Mouse (Mus musculus): Measurements from ENCODE around the gene Jak2. TPM values are rescaled to one million over a fixed set of nuclear protein-coding genes. Genes with fewer than 3 reads are reported as not detected.

Jak2 gene
- polyA plus RNA-seq, 1 experiment from 2014 or later: 5.7 TPM

- H3K4me3 ChIP-seq (ENCODE audit: low read length): peak overlapping the region; percentile 48
- WGBS: 55% methylated on average over 9 of the region's 9 CpGs
- ATAC-seq (ENCODE audit: low FRiP score, low TSS enrichment): no peak
- H3K27me3 ChIP-seq (ENCODE audit: insufficient read depth, low read length): no peaks in the 10 kb centered on the region
- H3K9me3 ChIP-seq (ENCODE audit: low read length): no peaks in the 10 kb centered on the region
- peak overlapping the region; percentile 22; the same call in 1 of the 2 replicates for H3K9ac ChIP-seq (replicated peaks; ENCODE audit: low read length)
- H3K36me3 ChIP-seq (ENCODE audit: insufficient read depth, low read length): no peaks in the 10 kb centered on the region
- H3K4me2 ChIP-seq (replicated peaks; ENCODE audit: low read depth, low read length): peak overlapping the region; percentile 73
- H3K27ac ChIP-seq (ENCODE audit: low read length): no peak overlapping the region
- H3K4me1 ChIP-seq (ENCODE audit: insufficient read depth, low read length): 0 out of 2 replicates have a peak, but pooled peaks cover 7% of the 10 kb centered on the region
Measured at GRCm38 (mm10) chr19:29325852-29326180, 74.2 kb downstream of the Jak2 start.

- H3K27me3 ChIP-seq (ENCODE audit: insufficient read depth, low read length): no peaks in the 10 kb centered on the region
- no peak for ATAC-seq (ENCODE audit: low FRiP score, low TSS enrichment)
- no peaks in the 10 kb centered on the region for H3K9me3 ChIP-seq (ENCODE audit: low read length)
- no peak overlapping the region for H3K27ac ChIP-seq (ENCODE audit: low read length)
- 0 out of 2 replicates have a peak, but pooled peaks cover 7% of the 10 kb centered on the region for H3K4me1 ChIP-seq (ENCODE audit: insufficient read depth, low read length)
- no peaks in the 10 kb centered on the region for H3K36me3 ChIP-seq (ENCODE audit: insufficient read depth, low read length)
- H3K4me3 ChIP-seq (ENCODE audit: low read length): no peak overlapping the region
- H3K4me2 ChIP-seq (replicated peaks; ENCODE audit: low read depth, low read length): no peak overlapping the region
- 92% methylated on average over 4 of the region's 4 CpGs for WGBS
- H3K9ac ChIP-seq (replicated peaks; ENCODE audit: low read length): no peak overlapping the region
Measured at GRCm38 (mm10) chr19:29326396-29326795, 74.8 kb downstream of the Jak2 start.

- Histone ChIP-seq H3K4me1 (ENCODE audit: insufficient read depth, low read length) (0 out of 2 replicates have a peak, but pooled peaks cover 7% of the 10 kb centered on the region), H3K27ac (ENCODE audit: low read length) (no peak overlapping the region), H3K4me2 (replicated peaks; ENCODE audit: low read depth, low read length) (no peak overlapping the region), H3K9ac (replicated peaks; ENCODE audit: low read length) (no peak overlapping the region), H3K9me3 (ENCODE audit: low read length) (no peaks in the 10 kb centered on the region), H3K36me3 (ENCODE audit: insufficient read depth, low read length) (no peaks in the 10 kb centered on the region), H3K27me3 (ENCODE audit: insufficient read depth, low read length) (no peaks in the 10 kb centered on the region; the same call in 1 of the 2 replicates), H3K4me3 (ENCODE audit: low read length) (no peak overlapping the region)
- 87% methylated on average over 13 of the region's 13 CpGs for WGBS
- no peak for ATAC-seq (ENCODE audit: low FRiP score, low TSS enrichment)
Measured at GRCm38 (mm10) chr19:29326822-29327552, 75.4 kb downstream of the Jak2 start.

DNA sequence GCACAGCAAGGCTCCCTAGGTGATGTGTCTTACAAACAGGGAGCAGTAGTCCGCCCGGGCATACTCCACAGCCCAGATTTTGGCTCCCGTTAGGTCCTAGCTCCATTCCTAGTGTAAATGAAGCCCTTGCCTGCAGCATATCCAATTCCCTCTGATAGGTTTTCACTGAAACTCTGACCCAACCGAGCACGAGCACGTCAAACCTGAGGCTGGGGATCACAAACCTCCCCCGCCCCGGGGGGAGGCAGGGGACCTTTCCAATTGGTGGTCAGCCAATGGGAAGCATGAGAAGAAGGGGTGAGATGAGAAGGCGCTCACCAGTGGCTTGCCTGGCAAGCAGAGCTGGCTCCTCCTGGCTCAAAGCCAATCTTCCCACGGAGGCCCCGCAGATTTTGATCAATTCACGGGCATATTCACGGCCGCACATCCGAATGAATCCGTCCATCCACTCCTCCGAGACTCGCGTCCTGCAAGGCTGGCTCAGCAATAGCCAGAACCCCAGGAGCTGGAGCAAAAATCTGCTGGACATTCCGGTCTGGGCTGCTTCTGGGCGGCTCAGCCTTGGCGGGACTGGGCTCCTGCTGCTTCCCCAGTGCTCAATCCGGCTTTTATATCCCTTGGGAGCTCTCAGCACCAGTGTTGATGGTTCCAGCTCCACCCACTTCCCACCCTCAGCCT lies 82.6 kb downstream of the Jak2 start, which contains the start of gene Rln1:
Gene Rln1 (minus strand): TSS at position 603 of the 678 bp plus-strand sequence.
- Histone ChIP-seq H3K4me2 (replicated peaks; ENCODE audit: low read depth, low read length) (peak within 1 kb of the TSS; percentile 74), H3K4me3 (ENCODE audit: low read length) (peak within 1 kb of the TSS; percentile 50), H3K27me3 (ENCODE audit: insufficient read depth, low read length) (peaks cover 9% of the 10 kb centered on the region), H3K9ac (replicated peaks; ENCODE audit: low read length) (peak within 1 kb of the TSS; percentile 64), H3K4me1 (ENCODE audit: insufficient read depth, low read length) (0 out of 2 replicates have a peak, but pooled peaks cover 6% of the 10 kb centered on the region), H3K36me3 (ENCODE audit: insufficient read depth, low read length) (no peaks in the 10 kb centered on the region), H3K27ac (ENCODE audit: low read length) (no peak within 1 kb of the TSS), H3K9me3 (ENCODE audit: low read length) (no peaks in the 10 kb centered on the region)
- under 1% methylated on average over 23 of the region's 23 CpGs for WGBS
- peak; percentile 67 for ATAC-seq (ENCODE audit: low FRiP score, low TSS enrichment)

DNA sequence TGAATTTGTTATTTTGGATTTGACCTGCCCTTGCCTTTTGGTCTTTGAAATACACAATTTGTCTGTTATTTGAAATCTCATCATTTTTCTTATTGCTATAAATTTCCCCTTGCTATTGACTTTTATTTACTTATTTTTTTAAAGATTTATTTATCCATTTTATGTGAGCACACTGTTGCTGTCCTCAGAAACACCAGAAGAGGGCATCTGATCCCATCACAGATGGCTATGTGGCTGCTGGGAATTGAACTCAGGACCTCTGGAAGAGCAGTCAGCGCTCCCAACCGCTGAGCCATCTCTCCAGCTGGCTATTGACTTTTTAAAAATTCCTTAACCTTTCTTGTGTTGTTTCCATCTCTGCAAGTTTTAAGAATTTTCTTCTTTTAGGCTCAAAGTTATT lies 85.0 kb downstream of the Jak2 start:
- no peak overlapping the region for H3K9ac ChIP-seq (replicated peaks; ENCODE audit: low read length)
- H3K4me2 ChIP-seq (replicated peaks; ENCODE audit: low read depth, low read length): no peak overlapping the region
- ATAC-seq (ENCODE audit: low FRiP score, low TSS enrichment): no peak
- H3K27me3 ChIP-seq (ENCODE audit: insufficient read depth, low read length): peaks cover 9% of the 10 kb centered on the region
- 0 out of 2 replicates have a peak, but pooled peaks cover 6% of the 10 kb centered on the region for H3K4me1 ChIP-seq (ENCODE audit: insufficient read depth, low read length)
- H3K4me3 ChIP-seq (ENCODE audit: low read length): no peak overlapping the region
- H3K9me3 ChIP-seq (ENCODE audit: low read length): no peaks in the 10 kb centered on the region
- no peak overlapping the region for H3K27ac ChIP-seq (ENCODE audit: low read length)
- no peaks in the 10 kb centered on the region for H3K36me3 ChIP-seq (ENCODE audit: insufficient read depth, low read length)
- 93% methylated on average over 2 of the region's 2 CpGs for WGBS

DNA sequence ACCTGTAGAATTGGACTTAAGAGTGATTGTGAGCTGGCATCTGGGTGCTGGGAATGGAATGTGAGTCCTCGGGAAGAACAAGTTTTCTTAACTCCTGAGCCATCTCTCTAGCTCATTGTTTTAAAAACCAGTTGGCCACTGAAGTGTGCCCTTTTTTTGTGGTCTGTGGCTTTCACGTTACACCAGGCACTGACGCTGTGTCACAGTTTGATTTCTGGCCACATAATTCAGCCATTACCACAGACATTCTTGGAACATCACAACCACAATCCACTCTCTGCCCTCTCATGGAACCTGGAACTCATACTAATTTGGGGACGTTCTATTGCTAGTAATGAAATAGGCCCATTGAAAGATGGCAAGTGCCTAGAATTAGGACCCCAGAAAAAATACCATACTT lies 89.4 kb downstream of the Jak2 start:
- ATAC-seq (ENCODE audit: low FRiP score, low TSS enrichment): no peak
- H3K4me2 ChIP-seq (replicated peaks; ENCODE audit: low read depth, low read length): no peak overlapping the region
- no peaks in the 10 kb centered on the region for H3K27me3 ChIP-seq (ENCODE audit: insufficient read depth, low read length)
- H3K36me3 ChIP-seq (ENCODE audit: insufficient read depth, low read length): no peaks in the 10 kb centered on the region
- no peaks in the 10 kb centered on the region for H3K4me1 ChIP-seq (ENCODE audit: insufficient read depth, low read length)
- H3K9ac ChIP-seq (replicated peaks; ENCODE audit: low read length): no peak overlapping the region
- no peak overlapping the region for H3K4me3 ChIP-seq (ENCODE audit: low read length)
- no peak overlapping the region for H3K27ac ChIP-seq (ENCODE audit: low read length)
- WGBS: 79% methylated on average over 4 of the region's 4 CpGs
- H3K9me3 ChIP-seq (ENCODE audit: low read length): no peaks in the 10 kb centered on the region

DNA sequence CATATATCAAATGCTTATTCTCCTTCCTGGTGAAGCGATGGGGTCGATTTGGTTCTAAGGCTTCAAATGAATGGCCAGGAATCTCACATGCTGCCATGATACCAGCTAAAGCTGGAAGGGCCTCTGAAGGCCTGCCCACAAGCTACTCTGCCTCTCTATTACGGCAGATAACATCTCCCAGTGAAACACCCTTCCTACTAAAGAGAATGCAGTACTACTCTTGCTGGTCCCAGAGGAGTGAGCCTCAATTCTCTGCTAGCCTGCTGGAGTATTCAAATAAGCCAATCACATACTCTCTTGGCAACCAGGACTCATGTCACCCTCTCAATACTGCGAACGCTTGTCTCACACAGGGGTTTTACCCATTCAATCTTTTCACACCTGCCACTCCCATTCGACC lies 90.7 kb downstream of the Jak2 start:
- Histone ChIP-seq H3K4me2 (replicated peaks; ENCODE audit: low read depth, low read length) (no peak overlapping the region), H3K4me3 (ENCODE audit: low read length) (no peak overlapping the region), H3K4me1 (ENCODE audit: insufficient read depth, low read length) (no peaks in the 10 kb centered on the region), H3K27ac (ENCODE audit: low read length) (no peak overlapping the region), H3K9ac (replicated peaks; ENCODE audit: low read length) (no peak overlapping the region), H3K9me3 (ENCODE audit: low read length) (no peaks in the 10 kb centered on the region), H3K27me3 (ENCODE audit: insufficient read depth, low read length) (no peaks in the 10 kb centered on the region), H3K36me3 (ENCODE audit: insufficient read depth, low read length) (no peaks in the 10 kb centered on the region)
- 77% methylated on average over 6 of the region's 6 CpGs for WGBS
- ATAC-seq (ENCODE audit: low FRiP score, low TSS enrichment): no peak

GRCm38 (mm10) chr19:29344868-29345267 lies 93.2 kb downstream of the Jak2 start:
- H3K9ac ChIP-seq (replicated peaks; ENCODE audit: low read length): no peak overlapping the region
- H3K4me3 ChIP-seq (ENCODE audit: low read length): no peak overlapping the region
- no peak overlapping the region for H3K27ac ChIP-seq (ENCODE audit: low read length)
- no peak for ATAC-seq (ENCODE audit: low FRiP score, low TSS enrichment)
- H3K4me1 ChIP-seq (ENCODE audit: insufficient read depth, low read length): no peaks in the 10 kb centered on the region
- H3K4me2 ChIP-seq (replicated peaks; ENCODE audit: low read depth, low read length): no peak overlapping the region
- no peaks in the 10 kb centered on the region for H3K9me3 ChIP-seq (ENCODE audit: low read length)
- H3K36me3 ChIP-seq (ENCODE audit: insufficient read depth, low read length): no peaks in the 10 kb centered on the region
- H3K27me3 ChIP-seq (ENCODE audit: insufficient read depth, low read length): no peaks in the 10 kb centered on the region

- Histone ChIP-seq H3K9me3 (ENCODE audit: low read length) (no peaks in the 10 kb centered on the region), H3K27ac (ENCODE audit: low read length) (no peak overlapping the region), H3K4me1 (ENCODE audit: insufficient read depth, low read length) (no peaks in the 10 kb centered on the region), H3K9ac (replicated peaks; ENCODE audit: low read length) (no peak overlapping the region), H3K27me3 (ENCODE audit: insufficient read depth, low read length) (no peaks in the 10 kb centered on the region), H3K36me3 (ENCODE audit: insufficient read depth, low read length) (no peaks in the 10 kb centered on the region), H3K4me3 (ENCODE audit: low read length) (no peak overlapping the region), H3K4me2 (replicated peaks; ENCODE audit: low read depth, low read length) (no peak overlapping the region)
- 69% methylated on average over 6 of the region's 6 CpGs for WGBS
- no peak for ATAC-seq (ENCODE audit: low FRiP score, low TSS enrichment)
Measured at GRCm38 (mm10) chr19:29345636-29346035, 94.0 kb downstream of the Jak2 start.

DNA sequence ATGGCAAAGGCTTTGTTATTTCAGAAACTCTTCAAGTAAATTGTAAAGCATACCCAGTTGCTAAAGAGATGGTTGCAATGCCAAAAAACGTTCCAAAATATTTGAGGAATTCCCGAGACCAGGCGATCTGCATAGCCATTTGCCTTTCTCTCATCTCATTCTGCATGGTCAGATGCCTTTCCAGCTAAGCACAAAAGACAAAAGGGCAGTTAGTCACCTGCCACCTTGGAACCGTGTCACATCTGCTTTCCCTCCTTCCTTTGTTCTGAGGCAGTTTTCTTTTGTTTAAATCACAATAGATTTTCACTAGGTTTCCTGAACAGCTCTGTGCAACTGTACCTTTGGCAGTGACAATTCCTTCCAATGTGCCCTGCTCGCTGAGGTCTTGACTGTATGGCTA lies 99.4 kb downstream of the Jak2 start:
- no peak for ATAC-seq (ENCODE audit: low FRiP score, low TSS enrichment)
- H3K27ac ChIP-seq (ENCODE audit: low read length): no peak overlapping the region
- H3K9me3 ChIP-seq (ENCODE audit: low read length): no peaks in the 10 kb centered on the region
- H3K27me3 ChIP-seq (ENCODE audit: insufficient read depth, low read length): no peaks in the 10 kb centered on the region
- WGBS: 52% methylated on average over 5 of the region's 5 CpGs
- no peak overlapping the region for H3K4me2 ChIP-seq (replicated peaks; ENCODE audit: low read depth, low read length)
- H3K4me3 ChIP-seq (ENCODE audit: low read length): no peak overlapping the region
- H3K4me1 ChIP-seq (ENCODE audit: insufficient read depth, low read length): peaks cover 6% of the 10 kb centered on the region; the same call in 1 of the 2 replicates
- H3K36me3 ChIP-seq (ENCODE audit: insufficient read depth, low read length): no peaks in the 10 kb centered on the region
- H3K9ac ChIP-seq (replicated peaks; ENCODE audit: low read length): no peak overlapping the region
